Mouse (Mus musculus) ovary, postnatal 10 days (tissue): Measurements from ENCODE around the gene Calcoco2.
"Not testable (repeated sequence)": the region's sequence is repeated elsewhere in the genome, so short reads cannot be mapped to it uniquely, and the experiment has no call there.

Experiments used
- DNase-seq: peaks from one replicate; pipeline ENCODE4 v3.0.0; 2022; ENCODE audit warnings: low spot score

The Calcoco2 gene

DNA sequence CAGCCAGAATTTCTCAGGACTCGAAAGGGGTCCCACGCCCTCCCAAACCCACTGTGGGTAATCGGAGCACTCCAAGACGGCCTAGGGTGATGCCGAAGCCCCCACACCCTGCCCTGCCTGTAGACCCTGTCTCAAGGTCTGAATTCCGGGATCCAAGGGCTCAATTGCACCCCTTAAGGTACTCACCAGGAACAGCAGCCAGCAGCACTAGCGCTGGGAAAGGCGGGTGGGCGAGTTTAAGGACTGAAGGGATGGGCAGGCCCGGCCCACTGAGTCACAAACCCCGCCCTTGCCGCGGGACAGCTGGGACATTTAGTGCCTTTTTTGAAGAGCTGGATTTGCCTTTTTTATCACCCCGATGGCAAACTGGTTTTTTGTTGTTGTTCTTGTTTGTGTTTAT lies at the start of gene Calcoco2:
Gene Calcoco2, minus strand, starts transcription at position 214 of the 400 bp plus-strand sequence.
- no peak for DNase-seq

DNA sequence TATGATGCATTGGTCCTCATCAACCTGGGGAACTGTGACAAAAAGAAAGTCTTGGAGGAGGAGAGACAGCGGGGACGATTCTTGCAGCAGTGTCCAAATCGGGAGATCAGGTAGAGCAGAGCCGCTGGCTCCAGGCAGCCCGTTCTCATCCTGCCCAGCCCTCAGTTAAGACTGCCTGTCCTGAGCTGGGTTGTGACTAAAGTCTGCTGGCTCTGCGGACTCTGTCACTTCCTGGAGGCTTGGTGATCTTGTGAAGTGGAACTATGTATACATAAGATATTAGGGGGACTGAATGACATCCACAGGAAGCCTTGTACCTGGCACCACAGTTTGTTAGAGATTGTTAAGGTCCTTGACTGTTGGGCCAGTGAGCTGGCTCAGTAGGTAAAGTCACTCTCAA lies 35.7 kb upstream of the Calcoco2 start:
- no peak for DNase-seq

DNA sequence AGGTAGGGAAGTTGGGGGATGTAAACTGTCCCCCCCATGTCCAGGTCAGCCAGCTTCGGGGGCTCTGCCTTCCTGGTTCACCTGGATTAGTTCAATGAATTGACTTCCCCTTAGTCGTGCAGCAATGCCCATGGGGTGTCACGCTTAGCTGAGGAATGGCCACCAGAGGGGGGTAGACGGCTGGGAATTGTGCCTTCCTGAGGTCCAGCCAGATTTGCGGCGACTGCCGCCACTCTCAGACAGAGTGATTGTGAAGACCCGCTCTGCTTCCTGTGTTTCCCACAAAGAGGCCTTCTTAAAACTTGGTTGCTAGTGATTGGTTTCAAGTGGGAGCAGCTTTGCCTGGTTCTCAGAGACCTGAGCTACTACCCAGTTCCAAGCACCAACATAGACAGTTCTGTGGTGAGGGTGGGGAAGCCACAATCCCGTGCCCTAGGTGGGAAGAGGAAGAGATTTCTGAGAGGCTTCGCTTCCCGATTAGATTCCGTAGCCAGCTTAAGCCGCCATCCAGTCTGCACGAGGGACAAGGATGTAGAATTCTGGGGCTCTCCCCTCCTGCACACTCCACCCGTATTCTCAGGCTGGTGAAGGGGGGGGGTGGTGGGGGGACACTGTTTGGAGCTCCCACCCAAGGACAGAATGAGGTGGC lies 34.0 kb upstream of the Calcoco2 start:
- DNase-seq, result peak; percentile 41

DNA sequence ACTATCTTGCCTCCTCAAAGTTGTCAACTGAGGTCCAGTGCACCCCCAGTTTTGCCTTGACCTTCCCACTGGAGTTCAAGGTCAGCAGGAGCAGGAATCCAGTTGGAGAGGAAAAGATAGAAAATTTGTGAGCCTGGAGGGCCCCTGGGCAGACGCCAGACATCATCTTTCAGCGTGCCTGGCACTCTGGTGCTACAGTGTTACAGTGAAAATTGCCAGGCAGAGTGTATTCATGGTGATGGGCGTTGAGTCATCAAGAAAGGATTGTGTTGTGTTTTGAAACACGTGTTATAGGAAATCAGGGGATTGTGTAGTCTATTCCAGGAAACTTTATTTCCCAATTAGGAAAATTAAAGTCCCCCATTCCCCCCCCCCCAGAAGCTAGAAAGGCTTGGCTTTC lies 32.0 kb upstream of the Calcoco2 start:
- DNase-seq, result no peak

DNA sequence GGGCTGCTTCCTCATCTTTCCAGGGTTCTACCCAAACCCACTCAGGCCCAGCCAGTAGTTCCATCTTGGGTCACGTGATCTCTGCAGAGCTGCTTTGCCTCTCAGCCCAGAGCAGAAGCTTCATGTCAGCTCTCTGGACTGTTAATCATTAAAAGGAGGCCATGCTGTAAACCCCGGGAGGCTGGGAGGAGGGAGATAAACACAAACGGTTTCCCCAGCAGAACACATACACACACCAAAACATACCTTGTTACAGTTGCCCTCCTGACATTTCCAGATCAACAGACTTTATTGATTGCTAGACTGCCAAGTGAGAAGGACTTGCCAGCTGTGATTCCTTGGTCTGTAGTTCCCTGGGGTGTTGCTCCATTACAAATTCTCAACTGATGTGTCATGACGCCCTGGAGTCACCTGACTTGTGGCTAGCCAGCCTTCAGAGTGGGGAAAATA lies 29.0 kb upstream of the Calcoco2 start:
- DNase-seq, result no peak

DNA sequence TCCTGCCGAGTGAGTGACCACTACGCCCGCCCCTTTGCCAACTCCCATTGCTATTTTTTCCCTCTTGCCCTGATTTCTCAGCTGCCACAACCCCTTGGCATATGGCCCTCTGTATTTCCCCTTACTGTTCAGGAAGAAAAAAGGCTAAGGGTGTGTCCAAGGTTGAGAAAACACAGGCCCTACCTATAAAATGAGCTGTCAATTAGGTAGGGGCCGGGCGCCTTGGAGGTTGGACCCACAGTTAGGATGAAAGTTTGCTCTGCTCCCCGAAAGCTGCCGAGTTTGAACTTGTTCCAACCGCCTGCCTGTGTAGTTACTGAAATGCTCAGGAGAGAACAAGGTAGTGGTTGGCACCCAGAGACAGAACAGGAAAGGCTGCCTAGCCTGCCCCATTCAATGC lies 24.1 kb upstream of the Calcoco2 start:
- DNase-seq, result no peak

DNA sequence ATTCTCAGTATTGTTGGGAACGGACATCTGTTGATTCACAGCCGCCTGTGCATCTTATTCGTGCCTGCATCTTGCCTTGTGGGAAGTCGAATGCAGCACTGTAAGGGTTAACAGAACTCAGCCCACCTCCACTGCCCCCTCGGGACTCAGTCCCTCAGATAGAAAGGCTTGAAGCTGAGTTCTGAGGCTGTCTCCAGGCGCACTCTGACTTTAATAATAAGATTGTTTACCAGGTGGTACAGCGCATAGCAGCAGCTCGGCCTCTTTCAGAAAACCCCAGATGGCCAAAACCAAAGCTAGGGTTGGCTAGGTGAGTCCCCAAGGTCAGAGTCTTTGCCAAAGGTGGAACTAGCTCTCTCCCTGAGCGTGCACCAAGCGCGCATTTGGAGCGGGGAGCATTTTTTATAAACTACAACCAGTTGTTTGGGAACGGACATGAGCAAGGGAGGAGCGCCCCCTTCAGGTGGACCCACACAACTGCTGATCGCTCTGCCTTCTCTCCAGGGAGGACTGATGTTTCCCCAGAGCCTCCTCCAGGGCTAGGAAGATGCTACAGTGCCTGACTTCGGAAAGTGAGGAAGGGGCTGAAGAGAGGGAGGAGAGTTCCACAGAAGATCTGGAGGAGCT lies 21.6 kb upstream of the Calcoco2 start, which contains the start of gene Ttll6:
Gene Ttll6, plus strand, starts transcription at position 548 of the 627 bp plus-strand sequence.
- DNase-seq, result no peak

DNA sequence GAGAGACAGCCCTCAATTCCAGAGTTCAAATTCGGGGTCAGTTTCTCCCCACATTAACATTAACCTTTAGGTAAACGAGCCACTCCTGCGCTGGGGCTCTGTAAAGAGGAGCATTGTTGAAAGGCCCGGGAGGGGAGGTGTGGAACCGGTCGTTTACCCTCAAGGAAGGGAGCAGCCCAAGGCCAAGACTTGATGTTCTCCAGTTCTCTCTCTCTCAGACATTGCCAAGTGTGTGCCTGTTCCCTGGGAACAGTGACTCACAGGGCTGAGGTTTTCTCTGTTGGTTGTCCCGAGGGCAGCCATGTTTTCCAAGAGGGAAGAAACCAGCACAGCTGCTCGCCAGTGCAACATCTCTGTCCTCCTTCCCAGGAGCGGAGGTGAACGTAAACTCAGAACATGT lies 18.8 kb upstream of the Calcoco2 start:
- DNase-seq, result no peak

DNA sequence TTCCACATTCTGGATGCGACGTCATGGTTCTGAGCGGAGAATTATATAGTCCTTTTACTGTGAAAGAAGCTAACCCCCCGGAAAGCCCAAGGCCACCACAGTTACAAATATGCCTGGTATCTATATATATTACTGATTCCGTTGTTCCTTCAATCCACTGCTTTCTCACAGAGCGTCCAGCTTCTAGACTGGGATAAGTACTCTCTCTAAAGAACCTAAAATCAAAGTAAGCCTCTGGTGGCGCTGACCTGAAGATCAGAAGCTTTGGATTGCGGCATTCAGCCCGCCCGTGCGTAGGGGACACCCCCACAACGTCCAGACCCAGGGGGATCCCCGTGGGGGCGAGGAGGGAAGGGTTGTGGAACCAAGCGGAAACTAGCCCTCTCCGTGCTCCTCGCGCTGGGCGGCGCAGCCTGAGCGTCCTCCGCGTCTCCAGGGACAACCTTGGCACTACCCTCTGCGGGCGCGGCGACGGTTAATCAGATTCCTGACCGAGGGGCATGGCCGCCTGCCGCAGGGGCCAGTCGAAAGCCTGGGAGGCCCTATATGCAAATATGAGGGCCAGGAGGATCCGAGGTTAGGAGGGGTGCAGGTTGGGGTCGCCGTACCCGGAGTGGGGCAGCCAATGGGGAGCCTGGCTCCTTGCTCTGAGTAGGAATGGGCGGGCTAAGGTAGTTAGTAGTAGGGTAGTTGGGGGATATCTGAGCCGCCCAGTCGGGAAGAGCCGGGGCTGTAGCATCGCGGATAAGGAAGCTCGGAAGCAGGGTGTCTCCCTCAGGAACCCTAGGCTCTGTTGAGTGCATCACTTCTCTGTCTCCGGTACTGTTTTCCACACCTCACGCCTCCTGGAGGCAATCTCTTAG lies 12.5 kb upstream of the Calcoco2 start:
- no peak for DNase-seq

DNA sequence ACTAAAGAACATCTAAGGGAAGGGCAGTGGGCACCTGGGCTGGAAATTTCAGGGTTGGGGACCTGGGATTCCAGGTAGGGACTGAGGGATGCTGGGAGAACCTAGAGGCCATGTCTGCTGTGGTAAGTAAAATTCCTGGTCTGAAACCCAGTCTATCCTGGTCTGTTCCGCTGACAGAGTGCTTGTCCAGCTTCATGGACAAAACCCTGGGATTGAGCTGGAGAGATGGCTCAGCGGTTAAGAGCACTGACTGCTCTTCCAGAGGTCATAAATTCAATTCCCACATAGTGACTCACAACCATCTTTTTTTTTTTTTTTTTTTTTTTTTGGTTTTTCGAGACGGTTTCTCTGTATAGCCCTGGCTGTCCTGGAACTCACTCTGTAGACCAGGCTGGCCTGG lies 11.0 kb upstream of the Calcoco2 start:
- not testable (repeated sequence) for DNase-seq

DNA sequence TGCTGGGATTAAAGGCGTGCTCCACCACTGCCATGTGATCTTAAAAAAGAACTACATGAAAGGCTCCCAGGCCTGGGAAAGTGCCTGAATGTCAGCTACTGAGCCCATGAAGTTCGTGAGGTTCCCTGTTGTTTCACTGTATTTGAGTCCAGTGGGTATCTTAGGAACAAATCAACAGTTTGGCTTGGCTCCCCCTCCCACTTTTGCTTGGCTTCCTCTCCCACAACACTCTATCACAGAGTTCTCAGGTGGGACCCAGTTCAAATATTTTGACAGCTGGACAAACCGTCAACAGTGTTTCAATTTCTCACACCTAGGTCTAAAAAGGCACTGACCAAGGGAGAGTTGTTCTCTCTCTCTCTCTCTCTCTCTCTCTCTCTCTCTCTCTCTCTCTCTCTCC lies 7.6 kb upstream of the Calcoco2 start:
- DNase-seq, result no peak

DNA sequence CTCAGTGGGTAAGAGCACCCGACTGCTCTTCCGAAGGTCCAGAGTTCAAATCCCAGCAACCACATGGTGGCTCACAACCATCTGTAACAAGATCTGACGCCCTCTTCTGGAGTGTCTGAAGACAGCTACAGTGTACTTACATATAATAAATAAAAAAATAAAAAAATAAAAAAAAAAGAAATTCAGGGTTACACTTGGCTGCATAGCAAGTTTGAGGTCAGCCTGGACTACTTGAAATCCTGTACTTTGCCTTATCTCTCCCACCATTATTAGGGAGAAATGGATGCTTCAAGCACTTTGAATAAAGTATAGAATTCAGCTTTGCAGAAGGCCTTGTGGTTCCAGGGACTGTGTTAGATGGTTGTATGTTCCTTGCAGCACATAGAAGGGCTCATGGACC lies 5.2 kb upstream of the Calcoco2 start:
- DNase-seq, result not testable (repeated sequence)

DNA sequence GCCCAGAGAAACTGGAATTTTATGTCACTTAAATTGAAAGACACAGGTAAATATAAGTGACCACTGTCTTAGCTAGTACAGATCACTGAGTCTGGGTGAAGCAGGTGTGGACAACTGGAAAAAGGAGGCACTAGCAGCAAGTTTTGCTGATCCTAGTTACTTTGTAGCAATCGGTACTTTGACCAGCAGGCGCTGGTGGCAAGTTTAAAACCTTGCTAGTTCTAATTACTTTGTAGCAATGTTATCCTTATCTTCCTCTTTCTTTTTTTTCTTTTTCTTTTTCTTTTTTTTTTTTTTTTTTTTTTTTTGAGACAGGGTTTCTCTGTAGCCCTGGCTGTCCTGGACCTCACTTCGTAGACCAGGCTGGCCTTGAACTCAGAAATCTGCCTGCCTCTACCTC lies 4.4 kb upstream of the Calcoco2 start:
- no peak for DNase-seq

DNA sequence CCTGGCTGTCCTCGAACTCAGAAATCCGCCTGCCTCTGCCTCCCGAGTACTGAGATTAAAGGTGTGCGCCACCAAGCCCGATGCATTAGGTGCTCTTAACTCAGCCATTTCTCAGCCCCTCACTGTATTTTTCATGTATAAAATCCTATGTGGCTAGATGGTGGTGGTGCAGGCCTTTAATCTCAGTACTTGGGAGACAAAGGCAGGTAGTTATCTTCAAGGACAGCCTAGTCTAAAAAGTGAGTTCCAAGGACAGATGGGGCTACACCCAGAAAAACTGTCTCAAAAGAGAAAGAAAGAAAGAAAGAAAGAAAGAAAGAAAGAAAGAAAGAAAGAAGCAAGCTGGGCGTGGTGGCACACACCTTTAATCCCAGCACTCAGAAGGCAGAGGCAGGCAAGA lies 3.7 kb upstream of the Calcoco2 start:
- no peak for DNase-seq

DNA sequence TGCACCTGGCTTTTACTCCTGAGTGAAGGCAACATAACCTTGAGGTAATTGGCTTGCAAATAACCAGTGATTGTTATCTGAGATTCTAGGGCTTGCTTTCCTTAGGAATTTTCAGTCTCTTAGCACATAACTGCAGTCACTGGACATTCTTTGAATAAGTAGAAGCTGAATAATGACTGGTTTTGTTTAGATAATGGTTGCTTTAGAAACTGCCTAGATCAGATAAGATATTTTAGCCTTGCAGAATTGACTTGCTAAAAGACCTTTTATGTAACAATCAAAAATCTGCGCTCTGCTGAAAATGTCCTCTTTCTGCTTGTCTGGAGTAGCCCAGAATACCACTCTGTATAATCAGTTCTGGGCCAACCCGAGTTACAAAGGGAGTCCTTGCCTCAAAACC lies 2.3 kb upstream of the Calcoco2 start:
- DNase-seq, result no peak

DNA sequence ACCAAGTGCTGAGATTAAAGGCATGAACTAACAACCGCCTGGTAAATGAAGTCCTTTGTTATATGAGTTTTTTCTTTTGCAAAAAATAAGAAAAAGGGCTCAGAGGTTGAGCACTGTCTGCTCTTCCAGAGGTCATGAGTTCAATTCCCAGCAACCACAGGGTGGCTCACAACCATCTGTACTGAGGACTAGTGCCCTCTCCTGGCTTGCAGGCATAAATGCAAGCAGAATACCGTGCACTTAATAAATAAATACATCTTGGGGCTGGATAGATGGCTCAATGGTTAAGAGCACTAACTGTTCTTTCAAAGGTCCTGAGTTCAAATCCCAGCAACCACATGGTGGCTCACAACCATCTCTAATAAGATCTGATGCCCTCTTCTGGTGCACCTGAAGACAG lies 814 bp downstream of the Calcoco2 start:
- DNase-seq, result not testable (repeated sequence)

DNA sequence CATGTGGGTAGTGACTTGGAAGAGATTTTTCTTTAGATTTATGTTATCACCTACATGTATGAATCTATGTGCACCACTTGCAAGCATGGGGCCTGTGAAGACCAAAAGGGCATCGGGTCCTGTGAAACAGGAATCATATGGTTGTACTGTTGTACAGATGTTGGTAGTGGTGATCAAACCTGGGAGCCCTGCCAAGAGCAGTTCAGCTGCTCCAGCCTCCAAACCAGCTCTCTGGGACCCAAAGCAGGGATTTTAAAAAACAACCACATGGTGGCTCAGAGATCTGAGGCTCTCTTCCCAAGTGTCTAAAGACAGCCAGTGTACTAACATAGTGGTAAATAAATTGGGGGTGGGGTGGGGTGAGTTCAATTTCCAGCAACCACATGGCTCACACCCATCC lies 3.4 kb downstream of the Calcoco2 start:
- DNase-seq, result no peak

DNA sequence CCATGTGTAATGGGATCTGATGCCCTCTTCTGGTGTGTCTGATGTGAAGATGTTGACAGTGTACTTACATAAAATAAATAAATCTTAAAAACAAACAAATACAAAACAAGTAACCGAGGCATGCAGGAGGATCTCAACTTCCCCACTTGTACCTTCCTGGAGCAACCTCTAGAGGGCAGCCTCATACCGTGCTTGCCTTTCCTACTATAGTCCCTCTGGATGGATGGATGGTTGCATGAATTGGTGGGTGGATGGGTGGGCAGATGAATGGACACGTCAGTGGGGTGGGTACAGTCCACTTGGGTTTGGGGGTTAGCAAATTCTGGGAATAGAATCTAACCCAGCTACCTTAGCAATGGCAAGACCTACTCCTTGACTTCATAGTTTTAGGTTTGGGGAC lies 18.4 kb downstream of the Calcoco2 start:
- peak; percentile 10 for DNase-seq

DNA sequence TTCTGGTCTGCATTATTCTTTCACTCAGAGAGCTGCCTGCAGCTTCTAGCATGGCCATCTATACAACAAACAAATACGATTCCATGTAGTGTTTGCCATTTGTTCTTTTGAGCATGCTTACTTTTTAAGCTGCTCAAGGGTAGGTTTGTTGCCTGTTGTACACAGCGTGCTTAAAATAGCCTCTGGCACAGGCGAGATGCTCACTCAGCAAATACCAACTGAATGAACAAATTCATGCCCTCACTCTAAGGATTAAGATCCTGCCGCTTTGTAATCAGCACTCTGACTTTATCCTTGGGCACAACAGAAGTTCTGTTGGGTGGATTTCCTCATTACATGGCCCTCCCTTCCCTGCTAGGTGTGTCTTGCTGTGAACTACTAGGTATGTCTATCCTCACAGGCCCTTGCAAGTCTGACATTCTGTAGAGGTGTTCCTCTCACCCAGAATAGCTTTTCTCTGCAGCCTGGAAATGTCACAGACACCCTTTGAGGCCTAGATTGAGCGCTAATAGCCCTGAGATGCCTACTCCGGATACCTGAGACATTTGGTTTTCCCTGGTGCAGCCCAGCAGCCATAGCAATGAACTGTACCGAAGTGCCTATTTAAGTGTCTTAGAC lies 19.0 kb downstream of the Calcoco2 start:
- no peak for DNase-seq

DNA sequence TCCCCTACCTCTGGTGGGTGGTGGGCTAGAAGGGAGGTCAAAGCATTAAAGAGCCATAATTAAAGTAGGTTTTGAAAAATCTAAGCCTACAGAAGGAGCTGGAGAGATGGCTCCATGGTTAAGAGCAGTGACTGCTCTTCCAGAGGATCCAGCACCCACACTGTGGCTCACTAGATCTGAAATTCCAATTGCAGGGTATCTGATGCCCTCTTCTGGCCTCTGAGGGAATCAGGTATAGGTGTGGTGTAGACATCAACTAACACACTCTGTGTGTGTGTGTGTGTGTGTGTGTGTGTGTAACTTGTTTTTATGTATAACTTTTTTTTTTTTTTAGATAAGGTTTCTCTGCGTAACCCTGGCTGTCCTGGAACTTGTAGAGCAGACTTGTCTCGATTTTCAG lies 20.7 kb downstream of the Calcoco2 start:
- DNase-seq, result no peak

DNA sequence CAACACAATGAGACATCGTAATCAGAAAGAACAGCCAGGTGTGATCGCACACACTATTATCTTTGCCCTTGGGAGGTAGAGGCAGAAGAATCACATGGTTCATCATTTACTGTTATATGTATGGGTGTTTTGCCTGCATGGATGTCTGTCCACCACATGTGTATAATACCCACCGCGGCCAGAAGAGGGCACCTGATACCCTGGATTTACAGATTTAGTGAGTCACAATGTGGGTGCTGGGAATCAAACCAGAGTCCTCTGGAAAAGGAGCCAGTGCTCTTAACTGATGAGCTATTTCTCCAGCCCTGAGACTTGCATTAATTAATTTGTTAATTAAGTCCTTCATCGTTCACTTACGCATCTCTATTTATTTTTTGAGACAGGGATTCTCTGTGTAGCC lies 23.8 kb downstream of the Calcoco2 start:
- no peak for DNase-seq

DNA sequence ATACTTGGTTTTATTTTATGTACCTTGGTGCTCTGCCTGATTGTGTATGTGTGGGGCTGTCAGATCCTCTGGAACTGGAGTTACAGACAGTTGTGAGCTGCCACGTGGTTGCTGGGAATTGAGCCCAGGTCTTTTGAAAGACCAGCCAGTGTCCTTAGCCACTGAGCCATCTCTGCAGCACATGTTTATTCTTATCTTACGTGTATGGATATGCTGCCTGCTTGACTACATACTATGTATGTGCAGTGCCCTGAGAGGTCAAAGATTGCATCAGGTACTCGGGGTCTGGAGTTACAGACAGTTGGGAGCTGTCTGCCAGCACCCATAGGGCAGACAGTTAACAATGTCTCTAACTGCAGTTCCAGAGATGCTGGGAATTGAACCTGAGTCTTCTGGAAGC lies 29.1 kb downstream of the Calcoco2 start:
- DNase-seq, result no peak

DNA sequence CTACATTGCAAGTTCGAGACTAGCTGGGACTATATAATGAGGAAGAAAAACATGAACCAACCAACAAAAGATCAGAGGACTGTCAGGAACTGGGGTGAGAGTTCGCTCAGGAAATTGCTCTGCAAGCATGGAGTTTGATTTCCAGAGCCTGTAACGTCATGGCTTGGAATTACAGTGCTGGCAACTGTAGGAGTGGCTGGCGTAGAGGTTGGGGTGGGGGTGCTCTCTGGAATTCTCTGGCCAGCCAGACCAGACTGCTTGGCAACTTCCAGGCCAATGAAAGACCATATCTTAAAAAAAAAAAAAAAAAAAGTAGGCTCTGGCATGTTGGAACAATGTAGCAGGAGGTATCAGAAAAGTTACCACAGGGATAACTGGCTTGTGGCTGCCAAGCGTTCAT lies 31.0 kb downstream of the Calcoco2 start:
- no peak for DNase-seq
